Mouse (Mus musculus) gastrocnemius, postnatal 10 days (tissue): ENCODE data around the gene Trmt44. TPM values are rescaled to one million over a fixed set of nuclear protein-coding genes. Genes with fewer than 3 reads are reported as not detected.
A peak's percentile ranks its signal among the peaks of the same experiment; 100 is the strongest.
"Not testable (repeated sequence)": the region's sequence is repeated elsewhere in the genome, so short reads cannot be mapped to it uniquely, and the experiment has no call there.

ENCODE experiments used
- DNase-seq: peaks from one replicate; pipeline ENCODE4 v3.0.0; 2021; ENCODE audit warnings: mixed read lengths
- total RNA-seq, 2 experiments: library from RNA; stranded (reverse); gene quantifications; 2 replicates each; pipeline ENCODE4 v1.2.3; 2021

Gene Trmt44
- total RNA-seq, 2 experiments from 2014 or later = 2.0 to 3.9 TPM

DNA sequence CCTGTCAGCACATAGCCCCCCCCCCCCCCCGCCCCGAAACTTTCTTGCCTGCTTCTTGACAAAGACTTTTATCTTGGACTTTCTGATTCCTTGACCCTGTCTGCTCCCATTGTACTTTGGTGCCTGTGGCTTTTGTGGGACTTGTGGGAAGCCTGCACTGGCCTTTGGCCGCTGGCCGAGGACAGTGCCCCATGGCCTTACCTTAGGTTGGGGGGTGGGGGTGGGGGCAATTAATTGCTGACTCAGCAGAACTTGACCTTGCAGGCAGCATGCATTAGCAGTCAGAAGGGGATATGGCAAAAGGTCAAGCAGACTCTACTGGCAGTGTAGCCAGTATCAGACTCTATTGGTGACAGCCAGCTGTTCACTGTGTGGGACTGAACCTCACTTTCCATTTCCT, 16.6 kb upstream of the Trmt44 start:
- no peak for DNase-seq

DNA sequence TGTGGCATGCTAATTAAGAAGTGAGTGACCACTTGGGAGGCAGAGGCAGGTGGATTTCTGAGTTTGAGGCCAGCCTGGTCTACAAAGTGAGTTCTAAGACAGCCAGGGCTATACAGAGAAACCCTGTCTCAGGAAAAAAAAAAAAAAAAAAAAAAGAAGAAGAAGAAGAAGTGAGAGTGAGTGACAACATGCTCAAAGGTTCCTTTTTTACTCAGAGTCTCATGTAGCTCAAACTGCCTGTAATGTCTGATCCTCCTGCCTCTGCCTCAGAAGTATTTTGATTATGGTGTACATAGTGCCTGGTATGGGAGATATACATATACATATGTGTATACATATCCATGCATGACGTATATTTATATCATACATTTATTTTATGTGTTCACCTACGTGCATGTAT, 9.4 kb upstream of the Trmt44 start:
- not testable (repeated sequence) for DNase-seq

DNA sequence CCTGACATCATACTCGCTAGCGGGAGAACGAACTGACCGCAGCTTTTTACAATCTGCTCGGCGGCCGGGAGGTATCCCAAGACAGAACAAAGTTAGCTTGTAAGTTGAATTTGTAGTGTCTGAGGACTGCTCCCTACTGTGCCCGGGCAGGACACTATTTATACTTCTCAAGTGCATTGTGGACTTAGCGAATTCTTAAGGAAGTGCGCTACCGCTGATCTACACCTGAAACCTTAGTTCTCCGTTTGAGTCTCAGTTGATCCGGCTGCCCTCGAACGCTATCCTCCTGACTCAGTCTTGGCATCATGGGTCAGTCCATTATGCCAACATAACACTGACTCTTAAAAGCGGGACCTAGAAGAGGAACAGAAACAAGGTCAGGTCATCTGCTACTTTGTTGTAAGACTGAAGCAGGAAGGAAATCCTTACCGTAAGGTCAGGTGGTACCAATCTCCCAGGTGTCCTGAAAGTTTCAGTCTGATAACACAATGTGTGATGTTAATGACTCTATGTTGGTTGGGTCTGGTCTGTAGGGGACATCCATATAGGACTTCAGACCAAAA, 8.4 kb upstream of the Trmt44 start:
- no peak for DNase-seq

DNA sequence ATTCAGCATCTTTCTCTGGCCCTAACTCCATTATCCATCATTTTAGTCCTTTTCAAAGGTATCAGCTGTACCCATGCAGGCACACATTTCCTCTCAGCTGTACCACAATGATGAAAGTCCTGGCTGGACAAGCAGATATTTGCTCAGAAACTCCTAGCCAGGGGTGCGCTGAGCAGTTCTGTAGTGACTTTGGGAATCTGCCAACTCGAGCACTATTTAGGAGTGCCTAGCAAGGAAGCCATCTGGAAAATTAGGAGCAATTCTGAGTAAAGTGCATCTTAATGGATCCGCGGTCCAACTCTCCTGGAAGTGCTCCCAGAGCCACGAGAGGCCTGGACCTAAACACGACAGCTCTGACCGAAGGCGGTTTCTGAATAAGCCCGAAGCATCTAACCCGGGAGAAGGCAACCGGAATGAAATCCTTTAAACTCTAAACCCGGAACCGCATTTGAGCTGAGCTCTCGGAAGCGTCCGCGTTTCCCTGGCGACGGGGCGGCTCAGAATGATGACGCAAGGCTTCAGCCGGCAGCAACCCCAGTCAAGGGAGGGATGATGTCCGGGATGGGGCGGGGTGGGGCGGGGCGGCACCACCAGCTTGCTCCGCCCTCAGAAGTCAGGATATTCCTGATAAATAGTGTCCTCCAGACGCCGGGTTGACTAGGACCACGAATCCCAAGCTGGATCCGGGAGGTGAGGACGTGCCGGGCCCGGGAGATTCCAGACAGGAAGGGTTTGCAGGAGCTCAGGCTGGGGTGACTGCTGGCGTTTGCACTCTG, 7.8 kb upstream of the Trmt44 start, which contains the start of gene Acox3:
Gene Acox3 (plus strand): TSS at position 596 of the 776 bp plus-strand sequence.
- peak; percentile 95 for DNase-seq

DNA sequence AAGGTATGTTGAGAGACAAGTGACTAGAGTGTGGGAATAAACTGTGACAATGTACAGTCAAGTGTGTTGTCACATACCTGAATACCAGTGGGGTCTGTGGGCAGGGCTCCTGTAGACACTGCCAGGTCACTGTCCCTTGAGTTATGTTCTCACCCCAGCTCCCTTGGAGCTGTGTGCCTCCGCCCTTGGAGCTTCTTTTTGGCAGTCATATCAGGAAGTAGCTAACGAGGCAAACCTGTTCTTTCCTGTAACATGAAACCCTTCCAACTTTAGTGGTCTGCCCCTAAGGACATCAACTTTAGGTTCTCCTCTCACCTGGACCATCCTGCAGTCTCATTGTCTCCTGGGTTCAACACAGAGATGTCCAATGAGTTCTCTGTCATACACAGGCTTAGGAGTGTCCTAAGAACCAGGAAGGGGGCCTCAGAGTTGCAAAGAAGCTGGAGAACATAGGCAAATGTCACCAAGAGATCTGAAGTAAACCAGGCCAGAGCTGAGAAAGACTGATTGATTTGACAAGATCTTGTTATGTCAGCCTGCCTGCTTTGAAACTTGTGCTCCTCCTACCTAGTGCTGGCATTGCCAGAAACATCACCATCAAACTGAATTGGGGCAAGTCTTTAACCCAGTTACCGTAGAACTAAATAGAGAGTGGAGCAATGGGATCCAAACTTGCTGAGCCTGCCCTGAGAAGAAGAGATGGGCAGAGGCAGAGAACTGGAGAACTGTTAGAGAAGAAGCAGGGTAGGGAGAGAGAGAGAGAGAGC, 5.5 kb upstream of the Trmt44 start:
- DNase-seq = no peak

DNA sequence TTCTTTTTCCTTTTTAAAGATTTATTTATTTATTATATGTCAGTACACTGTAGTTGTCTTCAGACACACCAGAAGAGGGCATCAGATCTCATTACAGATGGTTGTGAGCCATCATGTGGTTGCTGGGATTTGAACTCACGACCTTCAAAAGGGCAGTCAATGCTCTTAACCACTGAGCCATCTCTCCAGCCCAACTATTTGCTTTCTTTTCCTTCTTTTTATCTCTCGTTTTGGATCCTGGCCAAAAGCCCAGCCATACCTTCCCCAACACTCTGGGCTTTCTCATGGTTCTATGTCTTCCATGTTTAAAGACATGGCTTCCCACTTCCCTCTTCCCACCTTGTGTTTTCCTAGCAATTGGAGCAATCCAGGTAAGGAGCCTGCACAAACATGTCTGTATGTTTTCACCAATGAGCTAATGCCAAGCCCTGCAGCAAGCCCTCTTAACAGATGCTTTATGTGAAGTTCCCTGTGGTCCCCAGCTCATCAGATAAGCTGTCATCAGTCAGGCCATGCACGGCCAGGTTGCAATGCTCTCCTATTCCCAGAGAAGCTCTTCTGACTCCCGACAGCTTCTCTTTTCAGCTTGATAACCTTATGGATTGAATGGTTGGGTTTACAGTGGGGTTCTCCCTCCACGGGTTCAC, 4.5 kb upstream of the Trmt44 start:
- DNase-seq = no peak

DNA sequence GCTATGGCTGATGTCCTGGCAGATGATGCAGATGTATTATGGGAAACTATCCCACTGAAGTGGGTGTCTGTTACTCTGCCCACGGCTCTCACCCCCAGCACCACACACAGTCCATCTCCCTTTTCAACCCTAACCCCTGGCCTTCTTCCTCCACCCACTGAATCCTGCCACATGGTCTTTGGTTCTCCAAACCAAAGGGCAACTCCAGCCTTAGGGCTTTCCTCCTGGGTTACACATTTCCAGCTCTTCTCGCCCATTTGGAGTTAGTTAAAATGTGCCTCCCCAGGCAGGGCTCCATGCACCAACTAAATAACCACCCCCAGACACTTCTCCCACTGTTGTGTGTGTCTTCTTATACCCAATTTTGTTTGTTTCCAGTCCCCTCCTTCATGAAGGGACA, 3.5 kb upstream of the Trmt44 start:
- no peak for DNase-seq

DNA sequence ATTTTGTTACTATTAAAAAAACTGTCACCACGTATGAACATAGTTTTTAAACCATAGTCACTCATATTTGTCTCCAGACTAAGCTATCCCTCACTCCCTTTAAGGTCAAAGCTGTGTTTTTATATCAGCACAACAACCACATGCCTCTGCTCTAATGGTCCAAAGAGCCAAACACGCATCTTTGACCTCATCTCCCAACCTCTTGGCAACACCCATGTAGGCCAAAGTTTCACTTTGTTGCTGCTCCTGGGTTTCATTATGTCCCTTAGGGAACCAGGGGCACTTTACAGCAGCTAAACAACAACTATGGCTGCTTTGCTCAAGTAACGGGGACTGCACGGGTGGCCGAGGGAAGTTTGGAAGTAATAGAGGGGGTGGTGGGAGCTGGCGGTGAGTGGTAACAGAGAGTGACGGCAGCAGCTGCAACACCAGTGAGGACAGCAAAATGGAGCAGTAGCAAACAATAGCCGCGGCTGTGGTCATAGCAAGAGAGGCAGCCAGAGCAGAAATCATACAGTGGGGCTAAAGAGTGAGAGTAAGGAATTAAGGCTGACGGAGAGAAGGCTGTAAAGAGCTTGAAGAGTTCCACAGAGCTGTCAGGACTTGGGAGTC, 1.6 kb upstream of the Trmt44 start:
- DNase-seq = no peak

DNA sequence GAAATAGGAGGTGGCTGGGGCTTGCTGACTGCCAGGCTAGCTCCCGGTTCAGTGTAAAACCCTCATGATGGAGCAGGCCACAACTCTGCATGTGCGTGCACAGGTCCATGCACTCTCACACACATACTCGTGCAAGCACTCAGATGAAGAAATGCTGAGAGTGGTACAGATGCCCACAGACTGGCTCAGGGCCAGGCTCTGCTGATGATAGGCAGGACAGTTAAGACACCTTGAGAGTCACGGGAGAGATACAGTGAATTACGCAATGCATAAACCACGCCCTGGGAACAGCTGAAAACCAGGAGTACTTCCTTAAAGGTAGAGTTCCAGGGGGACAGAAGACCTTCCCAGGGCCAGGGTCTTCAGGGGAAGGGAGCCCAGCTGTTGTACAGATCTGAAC, 3.3 kb downstream of the Trmt44 start:
- no peak for DNase-seq

DNA sequence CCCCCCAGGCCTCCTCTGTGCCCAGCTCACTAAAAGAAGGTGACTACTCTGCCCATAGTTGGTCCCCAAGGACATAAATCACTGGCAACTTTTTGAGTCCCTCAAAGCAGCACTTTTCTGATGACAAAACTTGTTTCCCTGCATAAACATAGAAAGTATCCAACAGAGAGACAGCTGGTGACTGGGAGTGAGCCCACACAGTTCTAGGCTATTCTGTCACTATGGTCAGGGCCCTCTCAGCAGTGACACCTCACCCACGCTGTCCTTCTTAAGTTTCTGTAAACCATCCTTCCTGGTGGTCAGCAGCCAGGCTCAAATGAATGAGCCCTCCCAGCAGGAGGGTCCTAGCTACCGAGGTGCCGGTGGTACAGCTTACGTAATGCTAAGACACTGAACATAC, 8.2 kb downstream of the Trmt44 start:
- DNase-seq = no peak

DNA sequence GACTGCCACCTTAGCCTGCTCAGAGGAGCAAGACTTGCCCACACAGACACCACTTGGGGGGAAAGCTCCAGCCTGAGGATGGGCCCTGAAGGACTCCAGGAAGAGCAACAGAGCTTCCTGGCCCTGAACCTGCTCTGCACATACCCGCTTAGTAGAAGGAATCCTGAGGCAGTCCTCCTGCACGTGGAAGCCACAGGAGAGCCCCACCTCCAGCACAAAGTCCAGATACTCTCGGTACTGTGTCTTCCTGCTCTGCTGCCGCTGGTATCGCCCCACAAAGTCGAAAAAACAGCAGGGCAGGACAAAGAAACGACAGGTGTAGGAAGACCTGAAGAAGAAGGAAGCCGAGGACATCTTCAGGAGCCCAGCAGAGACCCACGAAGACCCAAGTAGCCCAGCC, 9.7 kb downstream of the Trmt44 start:
- DNase-seq = no peak

DNA sequence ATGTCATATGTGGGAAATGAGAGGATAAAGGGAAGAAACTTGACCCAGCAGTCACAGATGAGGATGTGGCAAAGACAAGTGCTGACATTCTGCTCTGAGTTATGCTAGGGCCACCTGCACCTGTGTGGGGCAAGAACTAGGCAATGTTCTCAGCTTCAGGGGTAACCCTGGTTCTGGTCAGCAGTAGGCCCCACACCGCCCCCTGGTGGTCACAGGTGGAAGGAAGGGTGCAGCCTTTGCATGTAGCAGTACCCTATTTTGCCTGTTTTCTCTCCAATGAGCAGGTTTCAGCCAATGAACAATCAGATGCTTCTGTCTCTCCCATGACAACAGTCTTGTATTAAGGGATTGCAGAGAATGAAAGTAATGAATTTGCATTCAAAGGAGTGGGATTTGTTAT, 11.4 kb downstream of the Trmt44 start:
- peak; percentile 91 for DNase-seq

DNA sequence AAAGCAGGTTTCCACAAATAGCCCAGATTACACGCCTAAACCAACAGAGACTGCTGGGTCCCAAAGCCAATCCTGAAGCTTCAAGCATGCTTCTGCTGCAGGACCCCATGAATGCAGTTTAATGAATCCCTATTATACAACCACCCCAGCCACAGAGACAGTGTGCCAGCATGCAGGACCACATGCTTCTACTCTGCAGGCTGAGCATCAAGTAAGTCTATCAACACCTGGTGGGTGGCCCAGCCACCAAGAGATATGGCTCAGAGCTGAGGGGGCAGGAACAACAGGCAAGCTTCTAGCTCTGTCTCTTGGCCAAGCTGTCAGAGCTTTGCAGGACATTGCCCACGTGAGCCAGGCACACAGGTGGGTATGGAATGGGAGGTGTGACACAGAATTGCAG, 12.3 kb downstream of the Trmt44 start:
- DNase-seq = no peak

DNA sequence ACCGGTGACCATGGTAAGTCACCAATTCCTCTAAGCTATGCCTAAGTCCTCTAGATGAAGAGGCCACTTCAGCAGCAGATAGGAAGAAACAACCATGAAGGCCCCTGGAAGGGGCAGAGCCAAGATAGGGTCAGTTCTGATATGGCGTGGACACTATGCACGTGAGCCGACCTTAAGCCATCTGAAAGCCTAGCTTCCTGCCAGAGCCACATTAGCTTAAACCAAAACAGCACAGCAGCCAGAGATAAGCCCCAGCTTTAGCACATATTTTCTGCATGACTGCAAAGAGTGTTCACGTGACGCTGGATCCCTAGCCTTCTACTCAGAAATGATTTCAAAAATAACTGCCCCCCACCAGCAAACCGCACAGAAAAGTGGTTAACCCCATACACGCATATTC, 15.4 kb downstream of the Trmt44 start:
- no peak for DNase-seq

DNA sequence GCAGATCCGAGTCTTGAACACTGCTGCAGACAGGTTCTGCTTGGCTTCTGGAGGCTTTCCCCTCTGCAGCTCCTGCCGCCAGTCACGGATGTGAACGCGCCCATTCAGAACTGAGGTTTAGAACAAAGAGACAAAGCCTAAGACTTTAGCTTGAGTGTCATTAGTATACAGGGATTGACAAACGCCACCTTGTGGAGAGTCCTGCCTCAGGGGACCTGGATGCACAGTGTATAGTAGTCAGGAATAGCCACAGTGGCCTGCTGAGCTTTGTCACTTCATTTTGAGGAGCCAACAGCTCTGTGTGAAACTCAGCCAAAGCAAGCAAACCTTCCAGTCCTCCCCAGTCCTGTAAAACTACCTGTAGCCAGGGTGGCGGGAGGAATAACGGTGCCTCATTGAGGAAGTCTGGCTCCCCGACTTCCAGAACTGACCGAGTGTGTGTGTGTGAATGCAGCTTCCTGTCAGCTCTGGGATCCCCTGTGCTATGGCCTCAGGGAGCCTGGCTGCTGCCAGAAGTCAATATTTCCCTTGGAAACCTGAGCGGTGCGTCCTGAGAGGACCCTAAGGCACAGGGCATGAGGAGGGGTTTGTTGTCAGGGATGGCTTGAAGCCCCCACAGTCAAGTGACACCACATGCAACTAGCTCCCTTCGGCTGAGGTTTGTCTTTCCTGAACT, 16.8 kb downstream of the Trmt44 start:
- no peak for DNase-seq

DNA sequence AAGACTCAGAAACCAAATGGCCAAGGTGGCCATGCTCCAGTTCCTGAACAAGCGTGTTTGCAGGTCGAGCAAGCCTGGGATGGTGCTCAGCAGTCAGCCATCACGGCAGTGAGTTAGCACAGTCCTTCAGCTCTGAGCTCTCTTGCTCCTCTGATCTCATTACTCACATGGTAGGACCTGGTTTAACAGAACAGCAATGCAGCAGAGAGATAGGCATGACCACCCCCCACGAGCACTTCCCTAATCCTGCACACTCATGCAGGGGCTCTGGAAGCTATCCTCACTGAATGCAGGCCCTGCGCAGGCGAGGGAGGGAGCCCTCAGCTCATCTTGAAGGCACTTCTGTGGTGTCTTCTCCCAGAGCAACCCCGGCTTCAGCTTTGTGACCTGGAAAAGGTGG, 18.5 kb downstream of the Trmt44 start:
- DNase-seq = no peak

DNA sequence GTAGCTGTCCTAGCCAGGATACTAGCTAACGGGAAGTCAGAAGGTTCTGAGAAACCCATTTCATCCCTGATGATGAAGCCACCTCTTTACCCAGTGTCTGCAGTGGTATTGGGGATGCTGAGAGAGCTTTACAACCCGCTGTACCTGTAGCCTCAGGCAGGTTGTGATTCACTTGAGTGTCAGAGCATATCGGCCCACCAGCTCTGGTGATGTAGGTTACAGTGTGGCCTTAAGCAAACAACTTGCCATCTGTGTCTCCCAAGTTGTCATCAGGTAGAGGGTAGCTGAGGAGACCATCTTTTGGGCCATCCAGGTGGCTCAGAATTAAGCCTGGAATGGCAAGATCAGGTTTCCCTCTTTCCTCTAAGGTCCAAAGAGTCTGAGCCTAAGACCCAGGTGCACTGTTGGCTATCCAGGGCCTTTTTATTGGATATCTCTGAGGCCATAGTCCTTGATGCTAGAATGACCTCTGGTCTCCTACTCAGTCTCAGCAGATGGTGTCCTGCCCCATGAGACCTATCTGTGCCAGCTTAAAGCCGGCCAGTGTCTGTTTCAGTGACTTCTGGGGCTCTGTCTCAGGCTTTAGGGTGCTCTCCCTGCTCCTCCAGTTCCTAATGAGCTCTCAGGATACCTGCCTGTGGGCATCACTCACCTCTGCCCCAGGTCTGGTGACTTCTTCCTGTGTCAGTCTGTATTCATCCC, 21.9 kb downstream of the Trmt44 start:
- no peak for DNase-seq

DNA sequence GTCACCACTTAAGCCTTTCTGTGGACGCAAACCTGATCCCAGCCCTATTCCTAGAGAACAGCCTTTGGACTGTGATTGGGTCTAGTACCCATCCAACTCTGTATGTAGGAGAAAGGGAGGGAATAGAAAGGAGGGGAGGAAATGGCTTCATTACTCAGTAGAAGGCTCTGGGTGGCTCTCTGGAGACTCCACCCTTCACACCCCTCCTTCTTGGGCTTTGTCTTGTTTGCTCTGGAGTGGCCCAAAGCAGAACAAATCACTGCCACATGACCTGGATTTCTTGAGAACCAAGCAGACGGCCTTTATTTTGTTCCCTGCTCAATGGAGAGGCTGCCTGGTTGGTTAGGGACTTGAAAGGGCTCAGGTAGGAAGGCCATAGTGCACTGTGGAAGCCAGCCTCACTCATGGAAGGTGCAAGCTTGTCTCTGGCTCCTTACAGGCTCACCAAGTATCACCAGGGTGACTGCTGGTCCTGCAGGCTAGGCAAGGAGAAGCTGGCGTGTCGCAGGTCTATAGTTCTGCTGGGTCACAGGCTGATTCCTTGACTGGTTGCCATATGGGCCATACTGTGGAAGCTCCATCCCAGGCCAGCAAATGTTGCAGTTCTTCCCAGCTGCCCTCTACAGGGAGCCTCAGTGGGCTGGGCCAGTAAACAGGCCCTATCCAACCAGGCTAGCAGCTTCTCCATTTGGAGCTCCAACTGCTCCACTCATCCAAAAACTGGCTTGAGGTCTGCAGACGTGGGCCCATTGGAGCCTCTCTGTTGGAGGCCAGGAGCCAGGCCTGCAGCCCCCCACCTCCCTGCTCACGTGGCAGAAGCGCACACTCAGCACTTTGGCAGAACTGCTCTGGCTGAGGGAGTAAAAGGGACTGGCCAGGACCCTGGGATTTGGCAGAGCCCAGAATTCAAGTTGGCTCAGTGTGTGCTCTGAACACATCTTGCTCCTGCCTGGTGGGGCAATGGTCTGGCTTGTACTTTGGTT, 22.7 kb downstream of the Trmt44 start:
- DNase-seq = no peak

DNA sequence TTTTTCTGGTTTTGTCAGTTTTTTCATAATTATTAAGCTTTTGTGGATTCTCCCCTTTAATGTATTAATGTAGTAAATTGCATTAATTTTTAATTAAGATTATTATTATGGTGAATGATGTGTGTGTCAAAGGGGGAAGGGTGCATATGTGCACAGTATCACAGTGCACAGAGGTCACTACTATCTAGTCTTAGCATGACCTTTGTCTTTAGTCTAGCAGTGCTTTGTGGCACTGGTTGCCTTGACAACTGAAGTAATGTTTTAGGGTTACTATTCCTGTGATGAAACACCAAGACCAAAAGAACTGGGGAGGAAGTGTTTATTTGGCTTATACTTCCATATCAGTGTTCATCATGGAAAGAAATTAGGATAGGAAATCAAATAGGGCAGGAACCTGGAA, 28.7 kb downstream of the Trmt44 start:
- DNase-seq = no peak
